Mouse (Mus musculus) A20 (cell line): ENCODE measurements at regions not wholly inside any gene's neighbourhood (a gene's known extent, or its start where the extent isn't known, plus 50 kb on each side); places are given as distances from the start of the nearest gene placed in this dataset.

Experiments used
- DNase-seq: peaks from one replicate; pipeline ENCODE4 v3.0.0-alpha.2; 2011; ENCODE audit warnings: low read depth, low spot score

GRCm38 (mm10) chr8:87417466-87417865 is 54.9 kb downstream of the Cbln1 start:
- DNase-seq, result no peak

GRCm38 (mm10) chr8:87415051-87415630 is 57.3 kb downstream of the Cbln1 start:
- no peak for DNase-seq

GRCm38 (mm10) chr8:87389016-87389415 is 83.4 kb downstream of the Cbln1 start:
- DNase-seq, result no peak

- DNase-seq, result no peak
Measured at GRCm38 (mm10) chr8:87383527-87384206, 88.7 kb downstream of the Cbln1 start.

- DNase-seq, result no peak
Measured at GRCm38 (mm10) chr8:87382311-87382710, 90.1 kb downstream of the Cbln1 start.

- DNase-seq, result no peak
Measured at GRCm38 (mm10) chr8:87380791-87381190, 91.6 kb downstream of the Cbln1 start.

GRCm38 (mm10) chr8:87379296-87379695 is 93.1 kb downstream of the Cbln1 start:
- DNase-seq, result no peak

GRCm38 (mm10) chr8:87374044-87374443 is 98.4 kb downstream of the Cbln1 start:
- no peak for DNase-seq

GRCm38 (mm10) chr8:87373535-87373934 is 98.9 kb downstream of the Cbln1 start:
- no peak for DNase-seq

GRCm38 (mm10) chr8:87372061-87372460 is 100.3 kb downstream of the Cbln1 start:
- no peak for DNase-seq

GRCm38 (mm10) chr8:87370194-87370593 is 102.2 kb downstream of the Cbln1 start:
- no peak for DNase-seq

GRCm38 (mm10) chr8:87350471-87350870 is 121.9 kb downstream of the Cbln1 start:
- no peak for DNase-seq

GRCm38 (mm10) chr8:87349781-87350181 is 122.6 kb downstream of the Cbln1 start:
- DNase-seq, result no peak

GRCm38 (mm10) chr8:87329371-87329770 is 143.0 kb downstream of the Cbln1 start:
- no peak for DNase-seq

- DNase-seq, result no peak
Measured at GRCm38 (mm10) chr8:87314570-87314969, 157.8 kb downstream of the Cbln1 start.

GRCm38 (mm10) chr8:87311282-87311681 is 161.1 kb downstream of the Cbln1 start:
- DNase-seq, result no peak

GRCm38 (mm10) chr8:87308311-87308710 is 164.1 kb downstream of the Cbln1 start:
- no peak for DNase-seq

GRCm38 (mm10) chr8:87305001-87305400 is 167.4 kb downstream of the Cbln1 start:
- DNase-seq, result no peak

GRCm38 (mm10) chr8:87303522-87303921 is 168.9 kb downstream of the Cbln1 start:
- DNase-seq, result no peak

GRCm38 (mm10) chr8:87297761-87298160 is 174.6 kb downstream of the Cbln1 start:
- no peak for DNase-seq

- DNase-seq, result no peak
Measured at GRCm38 (mm10) chr8:87297331-87297730, 175.1 kb downstream of the Cbln1 start.

- DNase-seq, result no peak
Measured at GRCm38 (mm10) chr8:87286059-87286458, 186.3 kb downstream of the Cbln1 start.

- DNase-seq, result no peak
Measured at GRCm38 (mm10) chr8:87284356-87284755, 188.1 kb downstream of the Cbln1 start.

GRCm38 (mm10) chr8:87282511-87282910 is 189.9 kb downstream of the Cbln1 start:
- DNase-seq, result no peak
